10 mouse cellular contexts compared by ENCODE assay signal in genomic region chr17:49243419-49243818, GRCm38 (mm10).
A peak's percentile ranks its signal among the peaks of the same experiment; 100 is the strongest.
DNase-seq lines count a peak whose midpoint lies in the region; ATAC-seq lines count a peak whose summit lies in the region.
"Had no signal": no experiment of that assay in that cellular context is flagged by ENCODE, and none has a peak within 500 bp of the region (broad histone marks: within the 10 kb centered on the region; RNA-seq: fewer than 3 reads in every experiment).

No protein-coding gene starts in this region.

- no peak overlapping the region for H3K9ac ChIP-seq in hindbrain, embryonic 16.5 days (ENCODE audit: low read depth, low read length)
- H3K9ac ChIP-seq: neural tube, embryonic 13.5 days had no signal

- H3K4me1 ChIP-seq in hindbrain, embryonic 16.5 days (ENCODE audit: control insufficient read depth, insufficient read depth, low read depth, low read length), result peaks cover 9% of the 10 kb centered on the region

- no peak overlapping the region for H3K4me3 ChIP-seq in hindbrain, embryonic 16.5 days (ENCODE audit: low read length)
- H3K4me3 ChIP-seq: left cerebral cortex, adult 2 months; neural tube, embryonic 13.5 days had no signal

- no peak overlapping the region for H3K4me2 ChIP-seq in hindbrain, embryonic 16.5 days (ENCODE audit: low read length)
- H3K4me2 ChIP-seq: neural tube, embryonic 13.5 days had no signal

- ATAC-seq in hindbrain, embryonic 16.5 days, result peak; percentile 83
- ATAC-seq in inflammation-experienced regulatory T-cells, adult 6 months, result no peak

- peak overlapping the region; percentile 29; the same call in 1 of the 2 replicates for H3K27ac ChIP-seq in hindbrain, embryonic 16.5 days (ENCODE audit: low read depth, low read length)
- H3K27ac ChIP-seq: left cerebral cortex, adult 2 months; neural tube, embryonic 13.5 days had no signal

- peak; percentile 48 for DNase-seq in layer of hippocampus, adult 11-12 months (ENCODE audit: low spot score)
- no peak for DNase-seq in layer of hippocampus, adult 9-10 months (ENCODE audit: low spot score)
- DNase-seq in cerebellum, adult 9-11 months, result peak; percentile 52
- peak; percentile 5 to 14 for DNase-seq in lung, adult 18-20 months
- no peak for DNase-seq in urinary bladder, postnatal 36 days (ENCODE audit: low spot score in 2 of 2)
- no peak for DNase-seq in testis, postnatal 14 days (ENCODE audit: low spot score)

- no peaks in the 10 kb centered on the region for H3K36me3 ChIP-seq in hindbrain, embryonic 16.5 days (ENCODE audit: control insufficient read depth, insufficient read depth, low read length)
- H3K36me3 ChIP-seq: neural tube, embryonic 13.5 days had no signal

- H3K9me3 ChIP-seq in hindbrain, embryonic 16.5 days (ENCODE audit: control insufficient read depth, low read length), result no peaks in the 10 kb centered on the region
- H3K9me3 ChIP-seq: neural tube, embryonic 13.5 days had no signal

- H3K27me3 ChIP-seq in hindbrain, embryonic 16.5 days (replicated peaks; ENCODE audit: control insufficient read depth, insufficient read depth, low read length), result no peaks in the 10 kb centered on the region

- WGBS in hindbrain, embryonic 16.5 days, result 51% methylated on average over 2 of the region's 2 CpGs

Comparison
In these comparisons a context has a peak if more than half of its experiments do, and no peak if none do; other contexts are left out.
1. DNase-seq: peak in layer of hippocampus, adult 11-12 months (single experiment), cerebellum, adult 9-11 months (single experiment) and lung, adult 18-20 months (2 of 2); none in layer of hippocampus, adult 9-10 months (single experiment), urinary bladder, postnatal 36 days (0 of 2) and testis, postnatal 14 days (single experiment).